Mouse (Mus musculus) embryonic fibroblast, embryonic 13.5 days (primary cell): ENCODE data around the gene Gm12695. TPM values are rescaled to one million over a fixed set of nuclear protein-coding genes. Genes with fewer than 3 reads are reported as not detected.

Experiments
- H3K27ac ChIP-seq: 2 replicates; pipeline ENCODE4 v1.5.1; 2012; ENCODE audit warnings: low read length, control low read depth, inconsistent platforms; ENCODE audit not compliant: insufficient read depth
- H3K4me1 ChIP-seq: 2 replicates; pipeline ENCODE4 v1.6.1; 2011; ENCODE audit warnings: low read length; ENCODE audit not compliant: control insufficient read depth, insufficient read depth
- H3K4me3 ChIP-seq: 2 replicates; pipeline ENCODE4 v1.5.1; 2011; ENCODE audit warnings: mild to moderate bottlenecking, control low read depth, low read length; ENCODE audit not compliant: insufficient read depth
- CTCF ChIP-seq: IDR thresholded peaks from 2 replicates; pipeline ENCODE4 v1.5.1; 2011; ENCODE audit warnings: mild to moderate bottlenecking, control low read depth, low read length, moderate library complexity, borderline replicate concordance; ENCODE audit not compliant: insufficient read depth
- POLR2A ChIP-seq: IDR thresholded peaks from 2 replicates; pipeline ENCODE4 v1.6.1; 2011; ENCODE audit warnings: low read depth, mild to moderate bottlenecking, control low read depth, low read length, moderate library complexity
- polyA plus RNA-seq: library from polyadenylated mRNA; stranded (reverse); fragments of >200 nt; gene quantifications from 2 replicates; pipeline ENCODE4 v1.2.4, GENCODE M21; 2011; ENCODE audit warnings: low read depth; ENCODE audit not compliant: missing spikeins, insufficient read length

Gm12695 gene
- not detected in 2 replicates for polyA plus RNA-seq

DNA sequence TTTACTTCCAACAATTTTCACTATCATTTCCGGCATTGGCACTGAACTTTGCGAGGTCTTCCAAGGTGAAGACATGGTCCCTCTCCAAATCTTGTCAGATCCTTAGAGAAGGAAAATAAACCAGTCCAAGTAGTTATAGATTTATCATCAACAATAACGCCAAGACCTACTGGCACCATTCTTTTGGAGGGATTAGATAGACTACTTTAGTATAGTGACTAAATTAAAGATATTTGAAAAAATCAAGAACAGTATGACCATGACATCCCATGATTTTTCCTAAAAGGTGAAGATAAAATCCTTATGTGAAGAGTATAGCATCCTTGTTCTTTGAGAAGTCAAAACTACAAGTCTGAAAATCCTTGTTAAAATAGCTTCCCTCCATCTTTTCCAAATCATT is at the start of gene Gm12695:
TSS of gene Gm12695 (minus strand) at position 101 of the 400 bp plus-strand sequence.
- Histone ChIP-seq H3K4me3 (no peak within 1 kb of the TSS), H3K27ac (no peak within 1 kb of the TSS), H3K4me1 (no peaks in the 10 kb centered on the region)
- TF ChIP-seq CTCF (no peak), POLR2A (no peak)

DNA sequence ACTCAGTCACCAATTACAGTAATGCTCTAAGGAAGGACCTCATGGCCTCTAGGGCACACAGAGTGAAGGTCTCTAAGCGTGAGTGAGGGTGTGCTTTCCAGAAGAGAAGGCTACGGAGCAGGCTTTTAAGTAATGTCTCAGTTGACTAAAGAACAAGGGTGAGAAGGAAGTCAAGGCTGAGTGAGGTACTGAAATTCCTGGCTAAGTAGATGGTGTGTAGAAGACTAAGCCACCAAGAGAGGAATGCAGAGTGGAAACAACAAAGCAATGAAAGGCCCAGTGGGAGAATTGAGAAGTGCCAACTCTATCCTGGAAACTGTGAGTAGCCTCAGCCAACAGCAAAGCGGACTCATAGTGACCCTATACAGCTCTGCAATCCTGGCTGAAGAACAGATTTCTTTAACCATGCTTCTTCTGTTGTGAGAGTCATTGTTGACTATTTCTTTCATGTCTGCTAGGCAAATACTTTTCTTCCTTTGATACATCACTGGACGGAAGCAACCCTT is 40.6 kb upstream of the Gm12695 start:
- Histone ChIP-seq H3K4me3 (no peak overlapping the region), H3K27ac (no peak overlapping the region), H3K4me1 (no peaks in the 10 kb centered on the region)
- TF ChIP-seq CTCF = no peak
- TF ChIP-seq POLR2A = no peak

- no peaks in the 10 kb centered on the region for H3K4me1 ChIP-seq
- no peak overlapping the region for H3K4me3 ChIP-seq
- TF ChIP-seq POLR2A (no peak), CTCF (no peak)
- H3K27ac ChIP-seq = no peak overlapping the region
Observed at GRCm38 (mm10) chr4:96806824-96807808, 22.1 kb upstream of the Gm12695 start.

DNA sequence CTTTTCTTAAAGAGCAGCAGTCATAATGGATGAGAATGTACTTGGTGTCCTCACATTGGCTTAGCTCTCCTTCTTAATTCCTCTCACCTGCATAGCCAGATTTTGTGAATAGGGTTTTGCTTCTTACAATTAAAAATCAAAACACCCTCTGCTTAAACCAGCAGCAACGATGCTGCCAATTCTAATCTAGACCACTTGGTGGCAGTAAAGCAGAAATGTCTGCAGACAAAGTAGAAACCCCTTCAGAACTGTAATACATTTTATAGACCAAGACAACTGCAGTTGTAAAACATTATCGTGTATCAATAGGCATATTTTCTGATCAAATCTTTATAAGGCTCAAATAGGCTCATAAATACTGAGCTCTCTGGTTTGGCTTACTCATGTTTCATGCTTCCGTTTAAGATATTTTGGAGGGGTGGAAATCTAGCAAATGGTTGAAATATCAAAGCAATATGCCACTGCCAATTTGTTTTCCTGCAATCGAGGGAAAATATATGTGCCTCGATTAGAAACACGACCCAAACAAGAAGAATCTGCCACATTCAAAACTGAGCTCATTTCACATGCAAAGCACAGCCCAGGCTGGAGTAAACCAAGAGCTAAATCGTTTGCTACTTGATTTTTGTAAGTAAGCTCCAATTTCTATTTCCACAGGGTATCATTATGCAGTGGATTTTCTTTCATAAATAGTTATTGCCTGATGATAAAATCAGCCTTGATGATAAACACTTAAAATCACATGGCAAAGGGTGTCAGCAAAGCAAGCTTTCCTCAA is 14.6 kb upstream of the Gm12695 start:
- Histone ChIP-seq H3K4me1 (no peaks in the 10 kb centered on the region), H3K4me3 (no peak overlapping the region), H3K27ac (no peak overlapping the region)
- TF ChIP-seq POLR2A = no peak
- no peak for TF ChIP-seq CTCF

DNA sequence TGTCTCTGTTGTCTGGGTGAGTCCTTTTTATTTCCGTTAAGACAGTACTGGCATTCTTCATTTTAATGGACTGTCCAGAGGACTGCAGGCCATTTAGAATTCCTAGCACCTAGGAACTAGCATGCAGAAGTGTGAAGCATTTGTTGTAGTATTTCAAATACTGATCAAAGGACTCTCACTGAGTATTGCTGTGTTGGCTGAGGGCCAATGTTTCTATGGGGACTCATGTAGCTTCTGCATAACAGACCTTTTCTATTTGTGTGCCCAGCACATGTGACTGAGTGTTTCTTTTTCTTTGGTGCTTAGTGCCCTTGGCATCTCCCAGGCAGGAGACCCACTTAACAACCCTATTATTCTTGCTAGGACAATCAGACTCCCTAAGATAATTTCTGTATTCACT is 12.6 kb upstream of the Gm12695 start:
- TF ChIP-seq POLR2A (no peak), CTCF (no peak)
- Histone ChIP-seq H3K27ac (no peak overlapping the region), H3K4me3 (no peak overlapping the region), H3K4me1 (no peaks in the 10 kb centered on the region)

DNA sequence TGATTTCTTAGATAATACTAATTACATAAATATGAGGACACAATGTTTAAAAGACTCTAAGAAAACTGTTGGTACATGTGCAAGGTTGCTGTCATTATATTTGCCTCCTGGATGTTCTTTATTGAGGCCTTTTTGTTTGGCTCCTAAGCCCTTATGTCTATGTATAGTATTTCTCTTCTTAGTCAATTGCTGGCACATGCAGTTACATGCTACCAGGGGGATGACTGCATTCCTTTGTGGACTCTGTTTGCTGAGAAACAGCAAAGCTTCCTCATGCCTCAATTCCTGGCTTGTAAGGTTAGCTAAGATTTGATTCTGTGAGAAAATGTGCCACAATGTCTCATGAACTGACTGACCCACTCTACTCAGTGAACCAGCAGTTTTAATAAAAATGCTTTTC is 6.3 kb upstream of the Gm12695 start:
- no peak for TF ChIP-seq POLR2A
- no peak for TF ChIP-seq CTCF
- Histone ChIP-seq H3K4me1 (no peaks in the 10 kb centered on the region; the same call in 1 of the 2 replicates), H3K4me3 (no peak overlapping the region), H3K27ac (no peak overlapping the region)

DNA sequence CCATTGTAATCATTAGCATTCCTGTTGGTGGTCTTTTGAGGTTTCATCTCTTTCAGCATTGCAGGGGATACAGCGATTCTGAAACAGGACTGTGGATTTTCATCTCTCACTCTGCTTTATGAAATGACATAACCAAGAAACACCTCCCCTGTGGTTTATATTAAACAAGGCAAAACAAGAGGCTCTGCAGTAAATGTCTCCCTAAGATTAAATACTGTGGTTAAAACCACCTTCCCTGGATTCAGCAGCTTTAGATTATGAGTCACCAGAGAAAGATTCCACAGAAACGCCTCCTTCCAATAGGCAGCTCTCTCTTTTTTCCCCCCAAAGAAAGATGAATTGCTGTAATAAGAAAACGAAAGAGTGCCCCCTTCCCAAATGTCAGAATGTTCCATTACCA is 4.9 kb upstream of the Gm12695 start:
- H3K4me1 ChIP-seq = no peaks in the 10 kb centered on the region; the same call in 1 of the 2 replicates
- H3K4me3 ChIP-seq = no peak overlapping the region
- TF ChIP-seq POLR2A = no peak
- no peak for TF ChIP-seq CTCF
- H3K27ac ChIP-seq = no peak overlapping the region; the same call in 1 of the 2 replicates

DNA sequence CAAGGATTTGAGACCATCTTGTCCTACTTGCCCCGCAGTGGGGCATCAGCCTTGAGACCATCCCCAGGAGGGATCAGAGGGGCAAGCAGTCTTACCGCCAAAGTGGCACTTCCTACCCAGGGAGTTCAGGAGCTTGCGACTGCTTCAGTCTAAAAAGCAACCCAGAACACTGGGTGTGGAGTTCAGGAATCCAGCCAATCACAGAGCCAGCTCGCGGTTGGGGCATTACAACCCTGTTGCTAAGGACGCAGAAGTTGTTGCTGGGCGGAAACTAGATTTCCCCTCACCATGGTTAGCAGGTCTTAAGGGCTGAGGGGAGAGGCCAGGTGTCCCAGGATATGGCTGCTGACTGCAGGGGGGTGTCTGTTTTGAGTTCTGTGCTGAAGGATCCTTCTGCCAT is 1.6 kb upstream of the Gm12695 start:
- no peak overlapping the region for H3K27ac ChIP-seq
- no peak overlapping the region for H3K4me3 ChIP-seq
- H3K4me1 ChIP-seq = no peaks in the 10 kb centered on the region; the same call in 1 of the 2 replicates
- TF ChIP-seq POLR2A = no peak
- no peak for TF ChIP-seq CTCF

GRCm38 (mm10) chr4:96772966-96773566 is 11.9 kb downstream of the Gm12695 start:
- H3K4me3 ChIP-seq = no peak overlapping the region
- H3K27ac ChIP-seq = no peak overlapping the region
- no peaks in the 10 kb centered on the region for H3K4me1 ChIP-seq
- TF ChIP-seq POLR2A = no peak
- TF ChIP-seq CTCF = no peak
